Mouse (Mus musculus) neural tube, embryonic 13.5 days (tissue): ENCODE measurements at regions not wholly inside any gene's neighbourhood (a gene's known extent, or its start where the extent isn't known, plus 50 kb on each side); places are given as distances from the start of the nearest gene placed in this dataset.

Experiments used
- ATAC-seq: fragments of 200-750 bp; cut with Nextera tagmentation; 2 replicates; pipeline ENCODE4 v1.8.0; 2017; ENCODE audit warnings: low read depth, mild to moderate bottlenecking, moderate TSS enrichment, moderate library complexity
- H3K27ac ChIP-seq: fragments of 300-500 bp; sonication (generic); replicated peaks from 2 replicates; pipeline ENCODE4 v1.5.1; 2015; ENCODE audit warnings: moderate library complexity, mild to moderate bottlenecking, inconsistent platforms
- H3K27me3 ChIP-seq: fragments of 300-500 bp; sonication (generic); 2 replicates; pipeline ENCODE4 v1.6.1; 2015; ENCODE audit warnings: mild to moderate bottlenecking, inconsistent platforms
- H3K36me3 ChIP-seq: fragments of 300-500 bp; sonication (generic); 2 replicates; pipeline ENCODE4 v1.6.1; 2015; ENCODE audit warnings: mild to moderate bottlenecking, inconsistent platforms
- H3K4me1 ChIP-seq: fragments of 300-500 bp; sonication (generic); replicated peaks from 2 replicates; pipeline ENCODE4 v1.6.1; 2015; ENCODE audit warnings: inconsistent platforms
- H3K4me2 ChIP-seq: fragments of 300-500 bp; sonication (generic); 2 replicates; pipeline ENCODE4 v1.6.1; 2015; ENCODE audit warnings: inconsistent platforms, mild to moderate bottlenecking, moderate library complexity
- H3K4me3 ChIP-seq: fragments of 300-500 bp; sonication (generic); 2 replicates; pipeline ENCODE4 v1.5.1; 2015; ENCODE audit warnings: mild to moderate bottlenecking, inconsistent platforms
- H3K9ac ChIP-seq: fragments of 300-500 bp; sonication (generic); 2 replicates; pipeline ENCODE4 v1.6.1; 2015; ENCODE audit warnings: moderate library complexity, mild to moderate bottlenecking, inconsistent platforms
- H3K9me3 ChIP-seq: fragments of 300-500 bp; sonication (generic); 2 replicates; pipeline ENCODE4 v1.6.1; 2016; ENCODE audit warnings: inconsistent platforms
- WGBS: fragments of 180-500 bp; shearing (Covaris S2); methylation state at CpG from one replicate; pipeline ENCODE4 v1.1.7; 2015; 5-methylcytosine and 5-hydroxymethylcytosine counted together

- H3K36me3 ChIP-seq, result no peaks in the 10 kb centered on the region
- ATAC-seq, result peak; percentile 56
- peak overlapping the region; percentile 76 for H3K27ac ChIP-seq
- H3K4me3 ChIP-seq, result no peak overlapping the region
- peaks cover 24% of the 10 kb centered on the region for H3K27me3 ChIP-seq
- WGBS, result 32% methylated on average over 3 of the region's 3 CpGs
- no peaks in the 10 kb centered on the region for H3K9me3 ChIP-seq
- no peak overlapping the region for H3K9ac ChIP-seq
- H3K4me1 ChIP-seq, result peaks cover 45% of the 10 kb centered on the region
- no peak overlapping the region for H3K4me2 ChIP-seq
These were observed 99.4 kb upstream of the Gpr12 start for GRCm38 (mm10) chr5:146684429-146684828.

DNA sequence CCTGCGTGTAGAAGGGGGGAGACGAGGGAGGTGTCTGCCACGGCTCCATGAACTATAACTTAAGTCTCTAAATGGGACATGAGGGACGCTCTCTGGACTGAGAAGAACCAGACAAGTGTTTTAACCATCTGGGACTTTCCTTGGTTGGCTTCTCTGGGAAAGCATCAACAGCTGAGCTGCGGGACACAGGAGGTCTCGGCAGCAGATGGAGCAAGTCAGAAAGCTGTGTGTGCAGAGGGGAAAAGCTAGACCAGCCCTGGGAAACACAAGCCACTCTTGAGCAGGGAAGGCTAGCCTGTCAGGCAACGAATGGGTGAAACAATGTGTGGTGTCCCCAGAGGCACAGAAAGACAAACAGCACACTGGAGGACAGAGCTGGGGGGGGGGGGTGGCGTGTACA lies 98.5 kb upstream of the Gpr12 start:
- Histone ChIP-seq H3K36me3 (no peaks in the 10 kb centered on the region), H3K4me3 (no peak overlapping the region), H3K9ac (no peak overlapping the region), H3K4me2 (no peak overlapping the region), H3K27me3 (peaks cover 33% of the 10 kb centered on the region), H3K9me3 (no peaks in the 10 kb centered on the region), H3K4me1 (peaks cover 52% of the 10 kb centered on the region), H3K27ac (peak overlapping the region; percentile 76; the same call in 1 of the 2 replicates)
- WGBS, result 20% methylated on average over 8 of the region's 8 CpGs
- ATAC-seq, result peak; percentile 24; the same call in 1 of the 2 replicates

DNA sequence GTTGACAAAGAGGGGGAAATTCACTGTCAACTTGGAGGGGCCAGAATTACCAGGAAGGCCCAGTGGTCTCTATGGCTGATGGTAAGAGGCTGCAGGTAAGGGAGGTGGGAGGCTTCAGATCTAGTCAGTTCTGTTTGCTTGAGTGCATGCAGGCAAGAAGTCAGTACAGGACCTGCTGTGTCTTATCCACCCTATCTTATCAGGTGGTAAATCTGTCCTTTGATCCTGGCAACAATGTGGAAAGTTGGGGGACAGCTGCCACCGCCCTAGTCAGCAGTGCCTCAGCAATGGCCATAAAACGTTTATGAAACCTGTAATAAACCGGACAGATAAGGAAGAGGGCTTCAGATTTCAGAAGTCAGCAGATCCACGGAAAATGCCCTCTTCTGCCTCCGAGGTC lies 97.9 kb upstream of the Gpr12 start:
- Histone ChIP-seq H3K4me1 (peaks cover 58% of the 10 kb centered on the region), H3K4me3 (no peak overlapping the region), H3K9me3 (no peaks in the 10 kb centered on the region), H3K36me3 (no peaks in the 10 kb centered on the region), H3K27me3 (peaks cover 35% of the 10 kb centered on the region), H3K9ac (no peak overlapping the region), H3K4me2 (no peak overlapping the region), H3K27ac (peak overlapping the region; percentile 76; the same call in 1 of the 2 replicates)
- WGBS, result 27% methylated on average over 5 of the region's 5 CpGs
- ATAC-seq, result no peak

DNA sequence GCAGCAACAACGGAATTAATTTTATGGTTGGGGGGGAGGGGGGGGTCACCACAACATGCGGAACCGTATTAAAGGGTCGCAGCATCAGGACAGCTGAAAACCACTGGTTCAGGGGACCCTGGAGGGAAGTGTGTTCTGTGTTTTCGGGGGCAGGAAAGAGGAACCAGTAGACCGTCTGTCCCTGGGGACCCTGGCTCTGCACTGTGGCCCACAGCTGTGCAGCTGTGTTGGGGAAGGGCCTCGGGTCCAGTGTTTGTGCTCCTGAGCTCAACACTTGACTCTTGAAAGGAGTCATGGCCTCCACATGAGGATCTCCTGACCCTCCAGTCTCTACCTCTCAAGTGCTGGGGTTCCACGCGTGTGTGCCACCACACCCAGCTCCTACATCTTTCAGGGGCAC lies 96.5 kb upstream of the Gpr12 start:
- Histone ChIP-seq H3K36me3 (no peaks in the 10 kb centered on the region), H3K27me3 (peaks cover 31% of the 10 kb centered on the region), H3K9me3 (no peaks in the 10 kb centered on the region), H3K4me3 (no peak overlapping the region), H3K4me1 (peaks cover 68% of the 10 kb centered on the region), H3K4me2 (no peak overlapping the region), H3K27ac (no peak overlapping the region), H3K9ac (no peak overlapping the region)
- no peak for ATAC-seq
- 76% methylated on average over 9 of the region's 9 CpGs for WGBS

- peaks cover 34% of the 10 kb centered on the region for H3K27me3 ChIP-seq
- peaks cover 63% of the 10 kb centered on the region for H3K4me1 ChIP-seq
- no peak for ATAC-seq
- H3K9ac ChIP-seq, result no peak overlapping the region
- no peak overlapping the region for H3K27ac ChIP-seq
- H3K4me2 ChIP-seq, result no peak overlapping the region
- no peak overlapping the region for H3K4me3 ChIP-seq
- 69% methylated on average over 6 of the region's 6 CpGs for WGBS
- H3K9me3 ChIP-seq, result no peaks in the 10 kb centered on the region
- no peaks in the 10 kb centered on the region for H3K36me3 ChIP-seq
These were observed 94.2 kb upstream of the Gpr12 start for GRCm38 (mm10) chr5:146679198-146679681.

GRCm38 (mm10) chr5:146678775-146679170 lies 93.7 kb upstream of the Gpr12 start:
- no peak overlapping the region for H3K9ac ChIP-seq
- no peak overlapping the region for H3K4me3 ChIP-seq
- H3K36me3 ChIP-seq, result no peaks in the 10 kb centered on the region
- H3K27me3 ChIP-seq, result peaks cover 38% of the 10 kb centered on the region
- 76% methylated on average over 10 of the region's 10 CpGs for WGBS
- peaks cover 61% of the 10 kb centered on the region for H3K4me1 ChIP-seq
- H3K27ac ChIP-seq, result no peak overlapping the region
- no peaks in the 10 kb centered on the region for H3K9me3 ChIP-seq
- ATAC-seq, result no peak
- no peak overlapping the region for H3K4me2 ChIP-seq

- 17% methylated on average over 13 of the region's 13 CpGs for WGBS
- H3K27me3 ChIP-seq, result peaks cover 35% of the 10 kb centered on the region
These were observed 93.2 kb upstream of the Gpr12 start for GRCm38 (mm10) chr5:146678049-146678774.

DNA sequence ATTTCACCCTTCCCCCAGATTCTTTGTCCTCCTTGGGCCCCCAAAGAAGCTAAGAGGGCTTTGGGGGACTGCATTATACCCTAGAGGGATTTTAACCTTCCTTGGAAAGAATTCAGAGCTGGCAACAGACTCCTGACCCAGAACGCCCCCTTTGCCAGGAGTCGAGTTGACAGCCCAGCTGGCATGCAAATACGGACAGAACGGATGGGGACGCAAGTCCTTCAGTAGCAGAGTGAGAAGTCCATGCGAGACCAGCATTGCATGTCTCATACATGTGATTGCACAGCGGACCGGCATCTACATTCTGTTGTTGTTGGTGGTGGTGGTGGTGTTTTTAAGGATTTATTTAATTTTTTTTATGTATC lies 92.1 kb upstream of the Gpr12 start:
- H3K9ac ChIP-seq, result no peak overlapping the region
- H3K36me3 ChIP-seq, result no peaks in the 10 kb centered on the region
- H3K4me1 ChIP-seq, result peaks cover 47% of the 10 kb centered on the region
- no peaks in the 10 kb centered on the region; the same call in 1 of the 2 replicates for H3K9me3 ChIP-seq
- H3K27me3 ChIP-seq, result peaks cover 35% of the 10 kb centered on the region
- H3K27ac ChIP-seq, result no peak overlapping the region
- ATAC-seq, result no peak
- H3K4me3 ChIP-seq, result no peak overlapping the region
- H3K4me2 ChIP-seq, result no peak overlapping the region
- WGBS, result 63% methylated on average over 8 of the region's 8 CpGs

More at GRCm38 (mm10) chr5:146678049-146678774, 93.2 kb upstream of the Gpr12 start:
- Histone ChIP-seq H3K36me3 (no peaks in the 10 kb centered on the region), H3K4me2 (no peak overlapping the region), H3K9ac (no peak overlapping the region), H3K9me3 (no peaks in the 10 kb centered on the region), H3K4me1 (peaks cover 55% of the 10 kb centered on the region), H3K4me3 (no peak overlapping the region), H3K27ac (no peak overlapping the region)
- no peak for ATAC-seq

DNA sequence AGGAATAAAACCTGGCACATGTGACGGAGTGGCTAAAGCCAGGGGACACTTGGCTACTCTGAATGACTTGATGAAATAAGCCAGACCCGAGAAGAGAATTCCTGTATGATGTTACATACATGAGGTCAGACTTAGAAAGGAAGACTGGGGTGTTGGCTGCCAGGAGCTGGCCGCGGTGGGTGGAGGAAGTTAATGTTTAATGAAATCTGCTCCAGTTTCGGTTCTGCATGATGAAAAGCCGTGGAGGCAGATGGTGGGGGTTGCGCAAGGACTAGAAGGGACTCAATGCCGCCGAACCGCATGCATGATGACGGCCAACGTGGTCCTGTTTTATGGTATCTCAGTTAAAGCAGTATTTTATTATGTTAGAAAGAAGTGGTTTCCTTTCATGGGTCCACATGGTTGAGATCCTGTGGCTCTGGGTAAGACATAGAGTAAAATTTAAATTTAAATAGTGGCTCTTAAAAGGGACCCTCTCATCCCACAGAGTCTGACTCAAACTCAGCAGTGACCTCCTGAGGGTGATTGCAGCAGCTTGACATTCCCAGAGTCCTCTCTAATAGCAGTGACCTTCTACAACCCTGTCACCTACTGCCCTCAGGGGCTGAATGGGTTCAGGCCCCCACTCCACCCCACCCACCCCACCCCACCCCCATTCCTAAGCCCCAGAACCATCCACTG lies 91.6 kb upstream of the Gpr12 start:
- H3K27ac ChIP-seq, result no peak overlapping the region
- no peak for ATAC-seq
- no peaks in the 10 kb centered on the region; the same call in none of the 2 replicates for H3K9me3 ChIP-seq
- WGBS, result 41% methylated on average over 12 of the region's 12 CpGs
- no peak overlapping the region for H3K4me2 ChIP-seq
- peaks cover 47% of the 10 kb centered on the region for H3K4me1 ChIP-seq
- H3K36me3 ChIP-seq, result no peaks in the 10 kb centered on the region
- H3K4me3 ChIP-seq, result no peak overlapping the region
- peaks cover 32% of the 10 kb centered on the region for H3K27me3 ChIP-seq
- no peak overlapping the region for H3K9ac ChIP-seq

- Histone ChIP-seq H3K9me3 (no peaks in the 10 kb centered on the region; the same call in none of the 2 replicates), H3K9ac (no peak overlapping the region), H3K4me3 (no peak overlapping the region), H3K4me2 (no peak overlapping the region), H3K4me1 (peaks cover 42% of the 10 kb centered on the region), H3K36me3 (no peaks in the 10 kb centered on the region), H3K27ac (no peak overlapping the region), H3K27me3 (peaks cover 30% of the 10 kb centered on the region)
- no peak for ATAC-seq
- 80% methylated on average over 4 of the region's 4 CpGs for WGBS
These were observed 90.8 kb upstream of the Gpr12 start for GRCm38 (mm10) chr5:146675887-146676277.

DNA sequence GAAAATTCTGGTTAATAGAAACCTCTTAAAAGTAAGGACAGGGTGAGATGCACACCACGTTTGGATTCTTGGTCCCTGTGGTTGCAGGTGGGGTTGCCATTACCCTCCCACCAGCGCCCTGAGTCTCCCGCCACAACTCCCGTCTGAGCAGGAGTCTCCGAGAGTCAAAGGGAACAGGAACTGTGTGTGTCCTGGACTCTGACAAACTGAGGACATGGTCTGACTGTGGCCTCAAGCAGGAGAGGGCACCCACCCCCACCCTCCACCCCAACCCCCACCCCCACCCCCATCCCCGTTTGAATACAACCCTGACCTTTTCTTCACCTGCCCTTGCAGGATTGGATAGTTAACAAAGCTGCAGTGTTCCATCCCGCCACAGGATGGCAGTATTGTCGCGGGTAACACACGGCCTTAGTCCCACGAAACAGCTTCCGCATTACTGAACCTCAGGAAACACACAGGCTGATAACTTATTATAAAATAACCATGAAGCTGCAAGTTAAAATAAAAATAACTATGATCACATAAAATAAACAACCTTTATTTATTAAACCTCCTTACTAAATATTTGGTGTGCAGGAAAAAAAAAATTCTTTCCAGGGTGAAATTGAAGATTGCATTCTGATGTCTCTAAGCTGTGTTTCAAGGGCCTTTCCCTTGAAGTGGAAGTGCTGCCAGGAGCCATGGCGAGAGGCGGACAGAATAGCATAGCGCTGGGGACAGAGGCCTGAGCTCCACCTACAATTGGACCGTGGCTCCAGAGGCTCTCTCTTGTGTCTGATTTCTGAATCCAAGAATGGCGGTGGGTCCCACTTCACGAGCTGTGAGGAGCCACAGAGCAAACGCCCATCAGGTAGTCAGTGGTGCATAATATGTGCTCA lies 90.2 kb upstream of the Gpr12 start:
- Histone ChIP-seq H3K9ac (no peak overlapping the region), H3K4me3 (no peak overlapping the region), H3K36me3 (no peaks in the 10 kb centered on the region), H3K27ac (no peak overlapping the region), H3K27me3 (peaks cover 28% of the 10 kb centered on the region), H3K4me1 (peaks cover 36% of the 10 kb centered on the region), H3K9me3 (no peaks in the 10 kb centered on the region; the same call in none of the 2 replicates), H3K4me2 (no peak overlapping the region)
- WGBS, result 22% methylated on average over 19 of the region's 19 CpGs
- ATAC-seq, result 0 out of 2 replicates have a peak, but pooled peaks have one; percentile 36

- ATAC-seq, result no peak
- Histone ChIP-seq H3K9ac (no peak overlapping the region), H3K9me3 (peaks cover 4% of the 10 kb centered on the region; the same call in 1 of the 2 replicates), H3K36me3 (no peaks in the 10 kb centered on the region), H3K4me3 (no peak overlapping the region), H3K4me2 (no peak overlapping the region), H3K27me3 (no peaks in the 10 kb centered on the region), H3K4me1 (no peaks in the 10 kb centered on the region), H3K27ac (no peak overlapping the region)
- 74% methylated on average over 8 of the region's 8 CpGs for WGBS
These were observed 76.7 kb upstream of the Gpr12 start for GRCm38 (mm10) chr5:146661751-146662150.
